Mouse (Mus musculus) ES-Bruce4 (cell line): ENCODE data around the gene Dlgap1.

Experiments
- CTCF ChIP-seq: IDR thresholded peaks from one replicate; pipeline ENCODE4 v1.8.1; 2011; ENCODE audit warnings: low read depth, low read length
- POLR2A ChIP-seq: IDR thresholded peaks from one replicate; pipeline ENCODE4 v1.8.1; 2011; ENCODE audit warnings: low read length; ENCODE audit not compliant: insufficient read depth

DNA sequence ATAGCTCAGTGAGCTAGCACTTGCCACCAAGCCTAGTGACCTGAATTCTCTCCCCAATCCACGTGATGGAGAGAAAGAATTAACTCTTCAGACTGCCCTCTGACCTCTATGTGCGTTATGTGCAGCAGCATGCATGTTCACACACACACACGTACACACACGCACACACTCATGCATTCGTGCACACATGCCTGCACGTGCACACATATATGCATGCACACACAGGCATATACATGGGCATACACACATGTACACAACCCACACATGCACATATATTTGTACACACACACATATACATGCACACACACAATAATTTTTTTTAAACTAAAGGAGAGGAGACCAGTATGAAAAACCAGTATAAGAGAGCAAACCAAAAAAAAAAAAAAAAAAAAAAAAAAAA lies 465.7 kb downstream of the Dlgap1 start:
- no peak for TF ChIP-seq POLR2A
- TF ChIP-seq CTCF, result no peak
